Mouse (Mus musculus): ENCODE results near the gene Plekha6.

DNA sequence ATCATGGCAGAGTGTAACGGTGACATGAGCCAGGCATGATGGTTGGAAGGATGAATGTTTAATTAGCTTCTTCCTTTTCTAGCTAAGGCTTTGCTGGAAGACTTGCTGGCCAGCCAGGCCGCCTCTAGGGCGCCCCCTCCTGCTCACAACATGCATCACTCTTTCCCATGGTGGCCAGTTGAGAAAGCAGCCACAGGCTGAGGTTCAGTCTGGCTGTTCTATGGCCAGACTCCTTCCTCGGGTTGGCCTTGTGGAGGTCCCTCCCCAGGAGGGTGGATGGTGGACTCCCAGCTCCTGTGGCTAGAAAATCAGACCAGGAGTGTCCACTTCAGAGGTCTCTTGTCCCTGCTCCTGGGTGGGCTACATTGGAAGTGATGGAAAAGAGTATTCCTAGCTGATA, 142.8 kb downstream of the Plekha6 start:
- TF ChIP-seq POLR2AphosphoS5 (IDR thresholded peaks at IDR 0.05; ENCODE audit: insufficient replicate concordance, low read depth, low read length): no peak
- peak; percentile 29 for TF ChIP-seq CTCF (IDR thresholded peaks at IDR 0.05; ENCODE audit: low read depth, low read length)
- no peak for TF ChIP-seq GATA1 (IDR thresholded peaks at IDR 0.05; ENCODE audit: borderline replicate concordance, low read length)

Measured in G1E (cell line).